In the genomic region with DNA sequence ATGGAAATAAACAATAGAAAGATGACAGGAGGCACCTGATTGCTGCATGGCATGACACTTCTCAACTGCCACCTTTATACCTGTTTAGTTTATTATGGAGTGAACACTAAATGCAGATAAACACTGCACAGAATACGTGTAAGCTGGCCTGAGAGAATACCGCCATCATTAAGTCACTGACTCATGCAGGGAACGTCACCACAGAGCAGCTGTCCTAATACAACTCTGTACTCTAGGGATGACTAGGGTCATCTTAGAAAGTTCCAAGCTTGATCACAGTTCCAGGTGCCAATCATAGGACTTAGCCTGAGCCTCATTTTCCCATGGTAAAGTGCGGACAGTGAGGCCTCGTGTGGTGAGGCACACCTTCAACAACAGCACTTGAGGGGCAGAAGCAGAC, we compare ENCODE assay signal across 27 mouse cellular contexts.
"Had no signal": no experiment of that assay in that cellular context is flagged by ENCODE, and none has a peak within 500 bp of the region (broad histone marks: within the 10 kb centered on the region; RNA-seq: fewer than 3 reads in every experiment).

No protein-coding gene starts in this region.

- H3K4me2 ChIP-seq: embryonic facial prominence, embryonic 12.5 days; embryonic facial prominence, embryonic 13.5 days; embryonic facial prominence, embryonic 15.5 days; forebrain, embryonic 12.5 days; forebrain, embryonic 13.5 days; forebrain, embryonic 15.5 days had no signal

- H3K36me3 ChIP-seq: forebrain, embryonic 15.5 days had no signal

- H3K27ac ChIP-seq: embryonic facial prominence, embryonic 10.5 days; embryonic facial prominence, embryonic 12.5 days; embryonic facial prominence, embryonic 13.5 days; embryonic facial prominence, embryonic 15.5 days; forebrain, embryonic 10.5 days; forebrain, embryonic 12.5 days; forebrain, embryonic 13.5 days; forebrain, embryonic 15.5 days; gastrocnemius, adult 2 months; heart, adult 2 months had no signal

- H3K4me1 ChIP-seq: embryonic facial prominence, embryonic 10.5 days; embryonic facial prominence, embryonic 12.5 days; embryonic facial prominence, embryonic 13.5 days; forebrain, embryonic 12.5 days; forebrain, embryonic 13.5 days; forebrain, embryonic 15.5 days had no signal

- H3K27me3 ChIP-seq: embryonic facial prominence, embryonic 12.5 days; embryonic facial prominence, embryonic 13.5 days; embryonic facial prominence, embryonic 15.5 days; forebrain, embryonic 12.5 days; forebrain, embryonic 13.5 days; forebrain, embryonic 15.5 days had no signal

- H3K9ac ChIP-seq: embryonic facial prominence, embryonic 12.5 days; embryonic facial prominence, embryonic 13.5 days; embryonic facial prominence, embryonic 15.5 days; forebrain, embryonic 12.5 days; forebrain, embryonic 13.5 days; forebrain, embryonic 15.5 days; forebrain, postnatal 0 days had no signal

- DNase-seq: cerebellum, adult 8-10 months; cerebellum, adult 9-10 months; cerebellum, adult 9-11 months; cerebellum, postnatal 10 days; cerebellum, postnatal 14 days; cerebellum, postnatal 25 days; cerebellum, postnatal 36 days; embryo, embryonic 11 days; forebrain, postnatal 0 days; gastrocnemius, adult 2 months; gastrocnemius, postnatal 10 days; gastrocnemius, postnatal 14 days; gastrocnemius, postnatal 25 days; gastrocnemius, postnatal 36 days; heart, adult 18-20 months; heart, adult 2 months had no signal

- H3K4me3 ChIP-seq: embryonic facial prominence, embryonic 10.5 days; embryonic facial prominence, embryonic 12.5 days; embryonic facial prominence, embryonic 13.5 days; embryonic facial prominence, embryonic 15.5 days; erythroblast, embryonic 14.5 days; forebrain, embryonic 10.5 days; forebrain, embryonic 12.5 days; forebrain, embryonic 13.5 days; forebrain, embryonic 15.5 days; gastrocnemius, adult 2 months; heart, adult 2 months had no signal

- ATAC-seq: forebrain, embryonic 13.5 days; forebrain, embryonic 14.5 days; forebrain, embryonic 15.5 days; forebrain, embryonic 16.5 days; forebrain, postnatal 0 days had no signal

- H3K9me3 ChIP-seq: embryonic facial prominence, embryonic 10.5 days; embryonic facial prominence, embryonic 12.5 days; embryonic facial prominence, embryonic 13.5 days; embryonic facial prominence, embryonic 15.5 days; forebrain, embryonic 10.5 days; forebrain, embryonic 12.5 days; forebrain, embryonic 13.5 days; forebrain, embryonic 15.5 days had no signal
